Mouse (Mus musculus): ENCODE results near the gene Paqr8. TPM values are rescaled to one million over a fixed set of nuclear protein-coding genes. Genes with fewer than 3 reads are reported as not detected.

The Paqr8 gene
- total and polyA plus RNA-seq, 3 experiments: 0.46 to 1.8 TPM; not detected in 1

DNA sequence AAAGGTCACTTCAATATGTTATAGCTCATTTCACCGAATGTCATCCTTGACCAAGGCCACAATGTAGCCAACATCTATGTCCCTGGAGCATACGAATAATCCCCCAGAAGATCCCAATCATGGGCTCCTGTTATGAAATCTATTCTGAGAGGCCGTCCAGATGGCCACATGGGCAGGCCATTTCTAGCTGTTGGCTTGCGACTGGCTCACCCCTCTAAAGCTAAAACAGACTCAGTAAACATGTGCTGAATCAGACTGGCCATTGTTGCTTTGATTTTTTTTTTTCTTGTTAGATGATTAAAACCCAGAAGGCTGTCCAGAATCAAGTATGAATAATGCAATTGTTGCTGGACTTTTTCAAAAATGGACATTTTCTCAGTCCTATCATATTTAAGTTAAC lies 7.3 kb upstream of the Paqr8 start:
- no peak overlapping the region for H3K4me3 ChIP-seq (ENCODE audit: control insufficient read depth in 1 of 2, insufficient read depth in 1 of 2, low read depth in 2 of 2, low read length in 2 of 2)
- no peak overlapping the region for H3K9ac ChIP-seq (ENCODE audit: control insufficient read depth, low read depth, low read length, poor library complexity, severe bottlenecking)
- H3K36me3 ChIP-seq (ENCODE audit: control insufficient read depth in 1 of 2, insufficient read depth in 2 of 2, low read length in 2 of 2): no peaks in the 10 kb centered on the region
- H3K79me2 ChIP-seq (ENCODE audit: control insufficient read depth, insufficient read depth, low read length, poor library complexity): no peaks in the 10 kb centered on the region
- DNase-seq (ENCODE audit: low read depth, low spot score): no peak
- H3K4me1 ChIP-seq (ENCODE audit: control insufficient read depth in 1 of 2, insufficient read depth in 2 of 2, low read length in 2 of 2): no peaks in the 10 kb centered on the region
- peaks cover 0 to 10% of the 10 kb centered on the region in 2 experiments; a peak in 1 of 4 replicates for H3K27me3 ChIP-seq (ENCODE audit: control insufficient read depth in 1 of 2, insufficient read depth in 2 of 2, low read length in 2 of 2)
- no peak overlapping the region for H3K27ac ChIP-seq (ENCODE audit: control insufficient read depth, low read depth, low read length)
- H3K9me3 ChIP-seq (replicated peaks; ENCODE audit: insufficient read depth, low read length): no peaks in the 10 kb centered on the region
- TF ChIP-seq MYB (IDR thresholded peaks at IDR 0.05; ENCODE audit: low read depth, low read length) (no peak), POLR2AphosphoS5 (IDR thresholded peaks at IDR 0.05; ENCODE audit: borderline replicate concordance, low read depth, low read length) (no peak), MAFK (IDR thresholded peaks at IDR 0.05; ENCODE audit: borderline replicate concordance, low read depth, low read length) (no peak), ELF1 (IDR thresholded peaks at IDR 0.05; ENCODE audit: low read depth, low read length) (no peak), POLR2A (IDR thresholded peaks at IDR 0.05; ENCODE audit: control insufficient read depth in 1 of 2, insufficient read depth in 1 of 2, low read depth in 1 of 2, low read length in 2 of 2, poor library complexity in 1 of 2) (no peak), SIN3A (IDR thresholded peaks at IDR 0.05; ENCODE audit: low read length) (no peak), POLR2AphosphoS2 (IDR thresholded peaks at IDR 0.05; ENCODE audit: low read length) (no peak), USF1 (IDR thresholded peaks at IDR 0.05; ENCODE audit: low read depth, low read length) (no peak), NRF1 (IDR thresholded peaks at IDR 0.05; ENCODE audit: insufficient read depth, low read depth, low read length, poor library complexity, severe bottlenecking) (no peak)

DNA sequence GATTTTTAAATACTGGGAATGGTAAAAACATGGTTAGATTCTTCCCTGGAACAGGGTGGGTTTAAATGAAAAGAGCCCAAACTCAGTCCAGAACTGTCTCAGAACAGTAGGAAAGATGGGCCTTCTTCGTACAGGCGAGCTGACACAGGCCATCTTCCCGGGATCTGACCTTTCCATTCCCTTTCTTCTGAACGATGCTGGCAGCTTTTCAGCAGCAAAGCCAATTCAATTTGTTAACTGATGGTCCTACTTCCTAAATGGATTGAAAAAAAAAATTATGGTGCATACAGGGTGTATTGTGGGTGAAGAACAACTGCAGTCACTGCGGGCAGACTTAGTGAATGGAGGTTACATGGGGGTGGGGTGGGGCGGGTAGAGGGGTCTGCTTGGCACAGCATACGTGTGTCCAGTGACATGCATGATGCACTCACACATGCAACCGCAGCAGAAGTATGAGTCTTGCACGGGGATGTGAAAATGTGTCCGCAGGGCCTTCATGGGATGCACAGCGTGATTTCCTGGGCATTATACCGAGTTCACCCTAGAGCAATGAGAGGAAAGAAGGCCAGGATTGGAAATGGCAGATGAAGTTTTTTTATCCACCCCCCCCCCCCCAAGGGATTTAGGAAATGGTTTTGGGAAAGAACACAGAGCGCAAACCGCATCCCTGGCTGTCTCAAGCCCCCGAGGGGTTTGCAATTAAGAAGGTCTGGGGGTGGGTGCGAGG lies 566 bp upstream of the Paqr8 start:
- H3K36me3 ChIP-seq (ENCODE audit: control insufficient read depth in 1 of 2, insufficient read depth in 2 of 2, low read length in 2 of 2): no peaks in the 10 kb centered on the region; a peak in 1 of 4 replicates
- H3K79me2 ChIP-seq (ENCODE audit: control insufficient read depth, insufficient read depth, low read length, poor library complexity): no peaks in the 10 kb centered on the region
- TF ChIP-seq MYC (IDR thresholded peaks at IDR 0.05; ENCODE audit: low read depth, low read length): no peak
- TF ChIP-seq ELF1 (IDR thresholded peaks at IDR 0.05; ENCODE audit: low read depth, low read length): no peak
- no peak for TF ChIP-seq NELFE (IDR thresholded peaks at IDR 0.05; ENCODE audit: low read depth, low read length)
- no peak for TF ChIP-seq TBP (IDR thresholded peaks at IDR 0.05; ENCODE audit: low read depth, low read length)
- no peak for TF ChIP-seq POLR2AphosphoS5 (IDR thresholded peaks at IDR 0.05; ENCODE audit: borderline replicate concordance, low read depth, low read length)
- no peak for TF ChIP-seq TAL1 (IDR thresholded peaks at IDR 0.05; ENCODE audit: low read length)
- no peak for TF ChIP-seq SIN3A (IDR thresholded peaks at IDR 0.05; ENCODE audit: low read length)
- no peak for TF ChIP-seq BHLHE40 (IDR thresholded peaks at IDR 0.05; ENCODE audit: borderline replicate concordance, low read depth, low read length)
- TF ChIP-seq E2F4 (IDR thresholded peaks at IDR 0.05; ENCODE audit: borderline replicate concordance, low read depth, low read length): no peak
- no peak for TF ChIP-seq RAD21 (IDR thresholded peaks at IDR 0.05; ENCODE audit: low read depth, low read length)
- TF ChIP-seq MYB (IDR thresholded peaks at IDR 0.05; ENCODE audit: low read depth, low read length): no peak
- TF ChIP-seq NRF1 (IDR thresholded peaks at IDR 0.05; ENCODE audit: insufficient read depth, low read depth, low read length, poor library complexity, severe bottlenecking): no peak
- TF ChIP-seq TCF12 (IDR thresholded peaks at IDR 0.05; ENCODE audit: low read depth, low read length): no peak
- no peak for TF ChIP-seq POLR2A (IDR thresholded peaks at IDR 0.05; ENCODE audit: control insufficient read depth in 1 of 2, insufficient read depth in 1 of 2, low read depth in 1 of 2, low read length in 2 of 2, poor library complexity in 1 of 2)
- no peak for TF ChIP-seq JUND (IDR thresholded peaks at IDR 0.05; ENCODE audit: low read depth, low read length)
- no peak for TF ChIP-seq CHD2 (IDR thresholded peaks at IDR 0.05; ENCODE audit: low read length)
- no peak overlapping the region for H3K27ac ChIP-seq (ENCODE audit: control insufficient read depth, low read depth, low read length)
- no peak for DNase-seq (ENCODE audit: low read depth, low spot score)
- no peaks in the 10 kb centered on the region for H3K4me1 ChIP-seq (ENCODE audit: control insufficient read depth in 1 of 2, insufficient read depth in 2 of 2, low read length in 2 of 2)
- peaks cover 7 to 10% of the 10 kb centered on the region in 2 experiments for H3K27me3 ChIP-seq (ENCODE audit: control insufficient read depth in 1 of 2, insufficient read depth in 2 of 2, low read length in 2 of 2)
- H3K4me3 ChIP-seq (ENCODE audit: control insufficient read depth in 1 of 2, insufficient read depth in 1 of 2, low read depth in 2 of 2, low read length in 2 of 2): peak overlapping the region in 1 of 2 experiments; percentile 60; a peak in 1 of 4 replicates
- H3K9me3 ChIP-seq (replicated peaks; ENCODE audit: insufficient read depth, low read length): no peaks in the 10 kb centered on the region
- 0 out of 2 replicates have a peak overlapping the region, but pooled peaks have one; percentile 8 for H3K9ac ChIP-seq (ENCODE audit: control insufficient read depth, low read depth, low read length, poor library complexity, severe bottlenecking)
